Mouse (Mus musculus): ENCODE data around the gene Adcy4.

Adcy4 gene

DNA sequence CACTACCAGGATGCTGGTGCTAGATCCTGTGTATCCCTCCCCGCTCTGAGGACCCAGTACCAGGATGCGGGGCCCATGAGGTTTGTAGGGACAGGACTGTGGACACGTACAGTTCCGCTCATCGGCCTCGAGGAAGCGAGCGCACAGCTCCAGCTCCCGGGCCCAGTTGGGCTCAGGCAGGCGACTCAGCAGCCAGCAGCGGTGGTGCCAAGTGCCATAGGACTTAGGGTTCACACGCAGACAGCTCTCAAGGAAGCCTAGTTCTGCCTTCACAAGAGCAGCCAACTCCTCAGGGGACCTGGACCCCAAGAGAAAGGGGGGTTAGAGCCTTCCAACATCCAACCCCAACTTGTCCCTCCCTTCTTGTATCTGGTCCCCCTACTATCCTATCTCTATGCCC is 63.2 kb downstream of the Adcy4 start:
- no peak for DNase-seq (ENCODE audit: low spot score in 2 of 2)

DNA sequence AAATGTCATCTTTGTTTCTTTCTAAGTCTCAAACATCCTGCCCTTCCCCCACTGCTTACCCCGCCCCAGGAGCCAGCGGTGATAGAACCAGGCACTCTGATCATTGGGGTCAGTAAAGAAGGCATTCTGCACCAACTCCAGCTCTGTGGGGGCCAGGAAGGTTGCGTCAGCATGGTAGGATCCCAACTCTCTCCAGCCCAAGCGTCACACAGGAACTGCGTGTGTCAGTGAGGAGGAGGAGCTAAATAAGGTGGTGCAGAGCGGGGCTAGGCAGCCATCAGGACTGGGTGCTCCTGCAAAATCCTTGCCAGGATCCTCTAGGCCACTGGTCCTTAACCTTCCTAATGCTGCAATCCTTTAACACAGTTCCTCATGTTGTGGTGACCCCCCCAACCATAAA is 64.2 kb downstream of the Adcy4 start:
- no peak for DNase-seq (ENCODE audit: low spot score in 2 of 2)

Measured in thymus, postnatal 10 days (tissue).